Mouse (Mus musculus): ENCODE results near the gene 5830473C10Rik. TPM values are rescaled to one million over a fixed set of nuclear protein-coding genes. Genes with fewer than 3 reads are reported as not detected.

5830473C10Rik gene
- polyA plus RNA-seq, 1 experiment: not detected

DNA sequence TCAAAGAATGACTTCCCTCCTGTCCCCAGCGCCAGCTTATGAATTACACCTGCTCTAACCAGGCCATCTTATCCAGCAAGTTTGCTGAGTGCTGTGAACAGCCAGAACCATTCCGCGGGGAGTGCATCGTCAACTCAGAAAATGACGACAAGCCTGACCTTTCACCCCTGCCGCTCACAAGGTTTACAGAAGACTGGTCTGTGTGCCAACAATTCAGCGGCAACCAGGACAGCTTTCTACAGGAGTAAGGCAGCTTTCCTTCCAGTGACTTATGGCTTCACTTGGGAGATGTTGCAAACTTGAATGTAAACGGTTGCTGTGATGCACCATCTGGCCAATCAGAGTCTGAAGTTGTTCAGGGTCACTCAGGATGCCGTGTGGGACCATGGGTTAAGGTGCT is 16.8 kb downstream of the 5830473C10Rik start:
- Histone ChIP-seq H3K4me2 (ENCODE audit: low read depth) (no peak overlapping the region), H3K36me3 (ENCODE audit: control insufficient read depth, insufficient read depth) (no peaks in the 10 kb centered on the region), H3K4me3 (no peak overlapping the region), H3K79me2 (ENCODE audit: control insufficient read depth, insufficient read depth) (no peaks in the 10 kb centered on the region), H3ac (ENCODE audit: control insufficient read depth, insufficient read length) (no peak overlapping the region), H3K27me3 (ENCODE audit: control insufficient read depth, insufficient read depth, insufficient read length) (peaks cover 9% of the 10 kb centered on the region)
- TF ChIP-seq POLR2AphosphoS2 (IDR thresholded peaks at IDR 0.05; ENCODE audit: insufficient read length, low read depth): no peak
- no peak for TF ChIP-seq SRF (IDR thresholded peaks at IDR 0.05; ENCODE audit: control insufficient read depth, insufficient read length, low read depth)
- no peak for TF ChIP-seq POLR2A (IDR thresholded peaks at IDR 0.05; ENCODE audit: insufficient read length, low read depth)
- no peak for TF ChIP-seq E2F4 (IDR thresholded peaks at IDR 0.05; ENCODE audit: insufficient read depth)
- TF ChIP-seq REST (IDR thresholded peaks at IDR 0.05; ENCODE audit: insufficient read depth, insufficient read length): no peak
- TF ChIP-seq MYOG (IDR thresholded peaks at IDR 0.05; ENCODE audit: control insufficient read depth in 1 of 3, insufficient read depth in 1 of 3, insufficient read length in 2 of 3, low read depth in 2 of 3): no peak
- TF ChIP-seq TCF3 (IDR thresholded peaks at IDR 0.05; ENCODE audit: insufficient read length, low read depth): no peak
- TF ChIP-seq CEBPB (IDR thresholded peaks at IDR 0.05; ENCODE audit: insufficient read depth, poor library complexity, severe bottlenecking): no peak
- no peak for TF ChIP-seq TCF12 (IDR thresholded peaks at IDR 0.05; ENCODE audit: insufficient read depth, poor library complexity, severe bottlenecking)

DNA sequence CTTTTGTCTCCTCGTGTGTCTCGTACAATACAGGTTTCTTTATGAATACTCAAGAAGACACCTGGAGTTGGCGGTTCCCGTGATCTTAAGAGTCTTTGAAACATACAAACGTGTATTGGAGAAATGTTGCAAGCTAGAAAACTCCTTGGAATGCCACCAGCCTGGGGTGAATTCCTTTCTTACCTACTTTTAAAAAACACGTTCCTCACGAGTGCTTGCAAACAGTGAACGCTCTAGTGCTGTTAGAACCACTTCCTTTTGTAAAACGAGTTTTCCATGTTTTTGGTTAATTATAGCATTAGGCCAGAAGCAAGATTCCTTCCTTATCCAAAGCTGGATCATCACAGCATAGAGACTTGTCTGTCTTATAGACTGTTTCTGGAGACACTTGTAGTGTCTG is 18.6 kb downstream of the 5830473C10Rik start:
- no peak overlapping the region for H3K4me2 ChIP-seq (ENCODE audit: low read depth)
- no peaks in the 10 kb centered on the region for H3K36me3 ChIP-seq (ENCODE audit: control insufficient read depth, insufficient read depth)
- H3K4me3 ChIP-seq: no peak overlapping the region
- no peaks in the 10 kb centered on the region for H3K79me2 ChIP-seq (ENCODE audit: control insufficient read depth, insufficient read depth)
- H3K27me3 ChIP-seq (ENCODE audit: control insufficient read depth, insufficient read depth, insufficient read length): peaks cover 15% of the 10 kb centered on the region
- TF ChIP-seq SRF (IDR thresholded peaks at IDR 0.05; ENCODE audit: control insufficient read depth, insufficient read length, low read depth): no peak
- TF ChIP-seq TCF3 (IDR thresholded peaks at IDR 0.05; ENCODE audit: insufficient read length, low read depth): no peak
- no peak overlapping the region for H3ac ChIP-seq (ENCODE audit: control insufficient read depth, insufficient read length)

DNA sequence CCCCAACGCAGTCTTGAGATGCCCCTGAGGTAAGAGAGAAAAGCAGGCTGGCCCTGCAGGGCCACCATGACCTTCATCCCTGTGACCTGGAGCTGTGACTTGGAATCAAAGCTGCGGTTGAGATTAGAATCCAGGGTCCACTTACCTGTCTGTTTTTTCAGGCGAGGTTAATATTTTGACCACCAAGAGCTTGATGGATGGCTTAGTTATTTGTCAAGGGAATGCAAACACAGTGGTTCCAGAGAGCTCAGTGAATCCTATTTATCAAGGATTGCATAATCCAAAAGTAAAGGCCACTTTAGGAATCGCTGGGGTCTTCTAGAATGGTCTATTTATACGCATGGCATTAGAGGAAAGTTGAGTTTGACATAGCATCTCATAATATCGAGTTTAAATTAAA is 21.3 kb downstream of the 5830473C10Rik start:
- H3K4me3 ChIP-seq: no peak overlapping the region
- peaks cover 15% of the 10 kb centered on the region for H3K27me3 ChIP-seq (ENCODE audit: control insufficient read depth, insufficient read depth, insufficient read length)
- H3ac ChIP-seq (ENCODE audit: control insufficient read depth, insufficient read length): no peak overlapping the region
- H3K4me2 ChIP-seq (ENCODE audit: low read depth): no peak overlapping the region
- TF ChIP-seq SRF (IDR thresholded peaks at IDR 0.05; ENCODE audit: control insufficient read depth, insufficient read length, low read depth): no peak
- no peak for TF ChIP-seq MYOD1 (IDR thresholded peaks at IDR 0.05; ENCODE audit: control insufficient read depth in 1 of 3, insufficient read length in 2 of 3, low read depth in 2 of 3)
- TF ChIP-seq MAX (IDR thresholded peaks at IDR 0.05; ENCODE audit: low read depth): no peak
- TF ChIP-seq REST (IDR thresholded peaks at IDR 0.05; ENCODE audit: insufficient read depth, insufficient read length): no peak
- no peak for TF ChIP-seq POLR2A (IDR thresholded peaks at IDR 0.05; ENCODE audit: insufficient read length, low read depth)
- no peak for TF ChIP-seq E2F4 (IDR thresholded peaks at IDR 0.05; ENCODE audit: insufficient read depth)
- no peak for TF ChIP-seq TCF12 (IDR thresholded peaks at IDR 0.05; ENCODE audit: insufficient read depth, poor library complexity, severe bottlenecking)
- no peak for TF ChIP-seq USF1 (IDR thresholded peaks at IDR 0.05; ENCODE audit: low read depth)
- no peak for TF ChIP-seq CEBPB (IDR thresholded peaks at IDR 0.05; ENCODE audit: insufficient read depth, poor library complexity, severe bottlenecking)
- no peak for TF ChIP-seq TCF3 (IDR thresholded peaks at IDR 0.05; ENCODE audit: insufficient read length, low read depth)
- TF ChIP-seq POLR2AphosphoS2 (IDR thresholded peaks at IDR 0.05; ENCODE audit: insufficient read length, low read depth): no peak
- TF ChIP-seq MYOG (IDR thresholded peaks at IDR 0.05; ENCODE audit: control insufficient read depth in 1 of 3, insufficient read depth in 1 of 3, insufficient read length in 2 of 3, low read depth in 2 of 3): no peak
- H3K79me2 ChIP-seq (ENCODE audit: control insufficient read depth, insufficient read depth): no peaks in the 10 kb centered on the region
- H3K36me3 ChIP-seq (ENCODE audit: control insufficient read depth, insufficient read depth): no peaks in the 10 kb centered on the region

DNA sequence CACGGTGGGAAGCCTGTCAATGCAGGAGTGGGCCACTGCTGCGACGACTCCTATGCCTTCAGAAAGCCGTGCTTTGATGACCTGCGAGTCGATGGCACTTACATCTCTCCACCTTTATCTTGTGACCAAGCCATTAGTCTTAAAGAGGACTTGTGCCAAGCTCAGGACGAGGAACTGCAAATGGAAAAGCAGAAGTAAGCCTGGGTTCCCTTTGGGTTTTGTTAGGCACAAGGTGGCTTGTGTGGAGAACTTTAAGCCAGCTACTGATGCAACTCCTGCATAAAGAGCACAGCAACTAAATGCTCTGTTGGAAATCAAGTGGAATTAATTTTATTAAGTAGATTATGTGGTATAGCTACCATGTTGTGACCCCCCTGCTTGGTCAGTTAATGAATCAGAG is 23.9 kb downstream of the 5830473C10Rik start:
- H3ac ChIP-seq (ENCODE audit: control insufficient read depth, insufficient read length): no peak overlapping the region
- no peak overlapping the region for H3K4me2 ChIP-seq (ENCODE audit: low read depth)
- TF ChIP-seq POLR2A (IDR thresholded peaks at IDR 0.05; ENCODE audit: insufficient read length, low read depth) (no peak), TCF12 (IDR thresholded peaks at IDR 0.05; ENCODE audit: insufficient read depth, poor library complexity, severe bottlenecking) (no peak), MAX (IDR thresholded peaks at IDR 0.05; ENCODE audit: low read depth) (no peak), USF1 (IDR thresholded peaks at IDR 0.05; ENCODE audit: low read depth) (no peak), MYOG (IDR thresholded peaks at IDR 0.05; ENCODE audit: control insufficient read depth in 1 of 3, insufficient read depth in 1 of 3, insufficient read length in 2 of 3, low read depth in 2 of 3) (no peak), REST (IDR thresholded peaks at IDR 0.05; ENCODE audit: insufficient read depth, insufficient read length) (no peak)
- no peaks in the 10 kb centered on the region for H3K36me3 ChIP-seq (ENCODE audit: control insufficient read depth, insufficient read depth)
- no peak overlapping the region for H3K4me3 ChIP-seq
- peaks cover 15% of the 10 kb centered on the region for H3K27me3 ChIP-seq (ENCODE audit: control insufficient read depth, insufficient read depth, insufficient read length)
- no peaks in the 10 kb centered on the region for H3K79me2 ChIP-seq (ENCODE audit: control insufficient read depth, insufficient read depth)

DNA sequence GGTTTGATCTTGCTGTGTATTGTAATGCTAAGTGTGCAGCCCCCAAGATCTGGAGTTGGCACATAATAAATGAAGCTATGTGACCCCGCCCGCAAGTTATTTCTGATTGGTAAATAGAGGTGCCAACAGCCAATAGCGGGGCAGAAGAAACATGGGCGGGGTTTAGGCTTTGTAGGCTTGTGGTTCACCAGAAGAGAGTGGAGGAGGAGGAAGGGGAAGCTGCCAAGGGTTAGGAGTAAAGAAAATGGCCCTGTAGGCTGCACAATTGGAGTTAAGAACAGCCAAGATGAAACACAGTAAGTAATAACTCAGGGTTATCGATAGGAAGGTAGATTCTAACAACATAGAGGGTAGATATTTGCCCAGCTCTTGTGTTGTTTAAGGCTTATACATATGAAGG is 25.6 kb downstream of the 5830473C10Rik start:
- H3K27me3 ChIP-seq (ENCODE audit: control insufficient read depth, insufficient read depth, insufficient read length): peaks cover 15% of the 10 kb centered on the region
- no peaks in the 10 kb centered on the region for H3K79me2 ChIP-seq (ENCODE audit: control insufficient read depth, insufficient read depth)
- H3K4me2 ChIP-seq (ENCODE audit: low read depth): no peak overlapping the region
- H3ac ChIP-seq (ENCODE audit: control insufficient read depth, insufficient read length): no peak overlapping the region
- no peak for TF ChIP-seq MYOG (IDR thresholded peaks at IDR 0.05; ENCODE audit: control insufficient read depth in 1 of 3, insufficient read depth in 1 of 3, insufficient read length in 2 of 3, low read depth in 2 of 3)
- no peak for TF ChIP-seq TCF3 (IDR thresholded peaks at IDR 0.05; ENCODE audit: insufficient read length, low read depth)
- no peak for TF ChIP-seq E2F4 (IDR thresholded peaks at IDR 0.05; ENCODE audit: insufficient read depth)
- TF ChIP-seq MYOD1 (IDR thresholded peaks at IDR 0.05; ENCODE audit: control insufficient read depth in 1 of 3, insufficient read length in 2 of 3, low read depth in 2 of 3): no peak
- TF ChIP-seq REST (IDR thresholded peaks at IDR 0.05; ENCODE audit: insufficient read depth, insufficient read length): no peak
- no peak for TF ChIP-seq CEBPB (IDR thresholded peaks at IDR 0.05; ENCODE audit: insufficient read depth, poor library complexity, severe bottlenecking)
- no peak for TF ChIP-seq USF1 (IDR thresholded peaks at IDR 0.05; ENCODE audit: low read depth)
- TF ChIP-seq MAX (IDR thresholded peaks at IDR 0.05; ENCODE audit: low read depth): no peak
- TF ChIP-seq SRF (IDR thresholded peaks at IDR 0.05; ENCODE audit: control insufficient read depth, insufficient read length, low read depth): no peak
- no peak for TF ChIP-seq POLR2AphosphoS2 (IDR thresholded peaks at IDR 0.05; ENCODE audit: insufficient read length, low read depth)
- TF ChIP-seq POLR2A (IDR thresholded peaks at IDR 0.05; ENCODE audit: insufficient read length, low read depth): no peak
- TF ChIP-seq TCF12 (IDR thresholded peaks at IDR 0.05; ENCODE audit: insufficient read depth, poor library complexity, severe bottlenecking): no peak
- no peak overlapping the region for H3K4me3 ChIP-seq
- no peaks in the 10 kb centered on the region for H3K36me3 ChIP-seq (ENCODE audit: control insufficient read depth, insufficient read depth)
